Mouse (Mus musculus) lung, embryonic 14.5 days (tissue): Measurements from ENCODE around the gene Nme7. TPM values are rescaled to one million over a fixed set of nuclear protein-coding genes. Genes with fewer than 3 reads are reported as not detected.

Experiments
- ATAC-seq: fragments of 200-750 bp; cut with Nextera tagmentation; 2 replicates; pipeline ENCODE4 v1.8.0; 2017; ENCODE audit warnings: mild to moderate bottlenecking, moderate TSS enrichment, moderate library complexity; ENCODE audit not compliant: insufficient read depth
- DNase-seq: peaks from one replicate; pipeline ENCODE4 v3.0.0-alpha.2; 2015
- H3K27ac ChIP-seq: fragments of 300-500 bp; sonication (generic); 2 replicates; pipeline ENCODE4 v1.5.1; 2014; ENCODE audit warnings: low read depth, mild to moderate bottlenecking, moderate library complexity
- H3K27me3 ChIP-seq: fragments of 300-500 bp; sonication (generic); 2 replicates; pipeline ENCODE4 v1.6.1; 2014; ENCODE audit warnings: low read length, control low read depth; ENCODE audit not compliant: insufficient read depth
- H3K36me3 ChIP-seq: fragments of 300-500 bp; sonication (generic); 2 replicates; pipeline ENCODE4 v1.6.1; 2014; ENCODE audit warnings: control low read depth; ENCODE audit not compliant: insufficient read depth
- H3K4me1 ChIP-seq: fragments of 300-500 bp; sonication (generic); 2 replicates; pipeline ENCODE4 v1.6.1; 2014; ENCODE audit warnings: antibody characterized with exemption, control low read depth; ENCODE audit not compliant: insufficient read depth
- H3K4me2 ChIP-seq: fragments of 300-500 bp; sonication (generic); 2 replicates; pipeline ENCODE4 v1.6.1; 2014; ENCODE audit warnings: mild to moderate bottlenecking
- H3K4me3 ChIP-seq: fragments of 300-500 bp; sonication (generic); 2 replicates; pipeline ENCODE4 v1.5.1; 2014; ENCODE audit warnings: low read depth, low read length
- H3K9ac ChIP-seq: fragments of 300-500 bp; sonication (generic); 2 replicates; pipeline ENCODE4 v1.6.1; 2014
- H3K9me3 ChIP-seq: fragments of 300-500 bp; sonication (generic); 2 replicates; pipeline ENCODE4 v1.6.1; 2016; ENCODE audit warnings: low read depth, low read length, control low read depth
- CTCF ChIP-seq: IDR thresholded peaks from 2 replicates; pipeline ENCODE4 v1.5.1; 2016; ENCODE audit warnings: antibody characterized with exemption, low read depth
- WGBS: fragments of 180-500 bp; shearing (Covaris S2); extraction: QIAGEN DNeasy Blood & Tissue Kit; methylation state at CpG from one replicate; pipeline ENCODE4 v1.1.7; 2014; 5-methylcytosine and 5-hydroxymethylcytosine counted together
- polyA plus RNA-seq: library from polyadenylated mRNA; unstranded; fragments of >200 nt; fragmentation: Nextera tagmentation; extraction: Ambion mirVana; gene quantifications from 2 replicates; pipeline ENCODE4 v1.2.1, GENCODE M21; 2014

The Nme7 gene
- polyA plus RNA-seq, 1 experiment from 2014 or later = 32.6 TPM

GRCm38 (mm10) chr1:164427777-164428176 lies 123.9 kb downstream of the Nme7 start:
- H3K4me2 ChIP-seq = no peak overlapping the region
- H3K9ac ChIP-seq = no peak overlapping the region
- H3K4me3 ChIP-seq = no peak overlapping the region
- no peaks in the 10 kb centered on the region for H3K4me1 ChIP-seq
- H3K27me3 ChIP-seq = no peaks in the 10 kb centered on the region
- DNase-seq = no peak
- TF ChIP-seq CTCF = no peak
- WGBS = 76% methylated on average over 7 of the region's 7 CpGs
- no peaks in the 10 kb centered on the region for H3K9me3 ChIP-seq
- no peak for ATAC-seq
- no peak overlapping the region for H3K27ac ChIP-seq
- H3K36me3 ChIP-seq = no peaks in the 10 kb centered on the region

GRCm38 (mm10) chr1:164428644-164429043 lies 124.7 kb downstream of the Nme7 start:
- H3K27me3 ChIP-seq = no peaks in the 10 kb centered on the region
- H3K9ac ChIP-seq = no peak overlapping the region
- no peaks in the 10 kb centered on the region for H3K9me3 ChIP-seq
- no peak for DNase-seq
- TF ChIP-seq CTCF = no peak
- no peak overlapping the region for H3K27ac ChIP-seq
- H3K4me2 ChIP-seq = no peak overlapping the region
- 81% methylated on average over 9 of the region's 9 CpGs for WGBS
- ATAC-seq = no peak
- H3K4me3 ChIP-seq = no peak overlapping the region
- no peaks in the 10 kb centered on the region for H3K4me1 ChIP-seq
- H3K36me3 ChIP-seq = no peaks in the 10 kb centered on the region

- Histone ChIP-seq H3K27me3 (no peaks in the 10 kb centered on the region), H3K36me3 (peaks cover 13% of the 10 kb centered on the region; the same call in 1 of the 2 replicates), H3K9ac (no peak overlapping the region), H3K4me2 (no peak overlapping the region), H3K27ac (no peak overlapping the region), H3K4me3 (no peak overlapping the region), H3K4me1 (no peaks in the 10 kb centered on the region), H3K9me3 (no peaks in the 10 kb centered on the region)
- DNase-seq (no peak), ATAC-seq (no peak)
- no peak for TF ChIP-seq CTCF
- WGBS = 66% methylated on average over 5 of the region's 5 CpGs
Measured at GRCm38 (mm10) chr1:164432649-164433048, 128.7 kb downstream of the Nme7 start.

- ATAC-seq = no peak
- H3K4me1 ChIP-seq = no peaks in the 10 kb centered on the region
- WGBS = 73% methylated on average over 6 of the region's 6 CpGs
Measured at GRCm38 (mm10) chr1:164434049-164434448, 130.1 kb downstream of the Nme7 start.

GRCm38 (mm10) chr1:164436749-164437148 lies 132.8 kb downstream of the Nme7 start:
- TF ChIP-seq CTCF = no peak
- Histone ChIP-seq H3K9ac (no peak overlapping the region), H3K4me1 (no peaks in the 10 kb centered on the region), H3K36me3 (peaks cover 32% of the 10 kb centered on the region; the same call in 1 of the 2 replicates), H3K27ac (no peak overlapping the region), H3K27me3 (no peaks in the 10 kb centered on the region), H3K4me2 (no peak overlapping the region), H3K9me3 (no peaks in the 10 kb centered on the region), H3K4me3 (no peak overlapping the region)
- no peak for ATAC-seq
- DNase-seq = no peak
- WGBS = 81% methylated on average over 7 of the region's 7 CpGs

More at GRCm38 (mm10) chr1:164434049-164434448, 130.1 kb downstream of the Nme7 start:
- Histone ChIP-seq H3K27me3 (no peaks in the 10 kb centered on the region), H3K36me3 (peaks cover 27% of the 10 kb centered on the region; the same call in 1 of the 2 replicates), H3K4me2 (no peak overlapping the region), H3K4me3 (no peak overlapping the region), H3K27ac (no peak overlapping the region), H3K9ac (no peak overlapping the region), H3K9me3 (no peaks in the 10 kb centered on the region)
- DNase-seq = no peak
- TF ChIP-seq CTCF = no peak

- DNase-seq (no peak), ATAC-seq (no peak)
- Histone ChIP-seq H3K9me3 (no peaks in the 10 kb centered on the region), H3K4me2 (no peak overlapping the region), H3K9ac (no peak overlapping the region), H3K4me3 (no peak overlapping the region), H3K27me3 (no peaks in the 10 kb centered on the region), H3K36me3 (peaks cover 32% of the 10 kb centered on the region; the same call in 1 of the 2 replicates), H3K27ac (no peak overlapping the region), H3K4me1 (no peaks in the 10 kb centered on the region)
- 77% methylated on average over 6 of the region's 6 CpGs for WGBS
- no peak for TF ChIP-seq CTCF
Measured at GRCm38 (mm10) chr1:164440230-164440629, 136.3 kb downstream of the Nme7 start.

- no peak for ATAC-seq
- WGBS = 76% methylated on average over 11 of the region's 11 CpGs
- H3K4me3 ChIP-seq = no peak overlapping the region
- no peak overlapping the region for H3K4me2 ChIP-seq
- no peak for TF ChIP-seq CTCF
- H3K9ac ChIP-seq = no peak overlapping the region
- no peak for DNase-seq
- no peaks in the 10 kb centered on the region for H3K4me1 ChIP-seq
- H3K36me3 ChIP-seq = peaks cover 32% of the 10 kb centered on the region; the same call in 1 of the 2 replicates
- H3K27me3 ChIP-seq = no peaks in the 10 kb centered on the region
- no peak overlapping the region for H3K27ac ChIP-seq
- H3K9me3 ChIP-seq = no peaks in the 10 kb centered on the region
Measured at GRCm38 (mm10) chr1:164440708-164441407, 136.9 kb downstream of the Nme7 start.
